Mouse (Mus musculus): ENCODE measurements around the gene Megf9. TPM values are rescaled to one million over a fixed set of nuclear protein-coding genes. Genes with fewer than 3 reads are reported as not detected.

The Megf9 gene
- polyA plus RNA-seq (2012; ENCODE audit: insufficient read depth, insufficient read length, low replicate concordance, missing spikeins), result 76.4 TPM in 1 of 2 replicates, not detected in the other

- Histone ChIP-seq H3K4me3 (ENCODE audit: insufficient read depth, low read depth, low read length) (peak within 1 kb of the TSS; percentile 90), H3K4me1 (ENCODE audit: control insufficient read depth, insufficient read depth, low read length) (peaks cover 8% of the 10 kb centered on the region), H3K27ac (ENCODE audit: insufficient read depth, low read depth, low read length) (peak within 1 kb of the TSS; percentile 95)
- TF ChIP-seq CTCF (IDR thresholded peaks at IDR 0.05; ENCODE audit: insufficient read depth, low read depth, low read length) (no peak), POLR2A (IDR thresholded peaks at IDR 0.05; ENCODE audit: insufficient read depth, low read depth, low read length) (peak; percentile 97)
- WGBS, result under 1% methylated on average over 46 of the region's 46 CpGs
Measured at GRCm38 (mm10) chr4:70534891-70535269, at the start of gene Megf9. Gene Megf9 (minus strand): TSS chr4:70534995.

GRCm38 (mm10) chr4:70579654-70580053 lies 44.9 kb upstream of the Megf9 start:
- no peak overlapping the region for H3K27ac ChIP-seq (ENCODE audit: insufficient read depth, low read depth, low read length)
- no peak for TF ChIP-seq CTCF (IDR thresholded peaks at IDR 0.05; ENCODE audit: insufficient read depth, low read depth, low read length)
- TF ChIP-seq POLR2A (IDR thresholded peaks at IDR 0.05; ENCODE audit: insufficient read depth, low read depth, low read length), result no peak
- 48% methylated on average over 3 of the region's 3 CpGs for WGBS
- no peak overlapping the region for H3K4me3 ChIP-seq (ENCODE audit: insufficient read depth, low read depth, low read length)
- no peaks in the 10 kb centered on the region for H3K4me1 ChIP-seq (ENCODE audit: control insufficient read depth, insufficient read depth, low read length)

GRCm38 (mm10) chr4:70578301-70578700 lies 43.5 kb upstream of the Megf9 start:
- H3K27ac ChIP-seq (ENCODE audit: insufficient read depth, low read depth, low read length), result no peak overlapping the region
- TF ChIP-seq CTCF (IDR thresholded peaks at IDR 0.05; ENCODE audit: insufficient read depth, low read depth, low read length) (no peak), POLR2A (IDR thresholded peaks at IDR 0.05; ENCODE audit: insufficient read depth, low read depth, low read length) (no peak)
- H3K4me3 ChIP-seq (ENCODE audit: insufficient read depth, low read depth, low read length), result no peak overlapping the region
- 79% methylated on average over 3 of the region's 3 CpGs for WGBS
- H3K4me1 ChIP-seq (ENCODE audit: control insufficient read depth, insufficient read depth, low read length), result no peaks in the 10 kb centered on the region

- no peak overlapping the region for H3K4me3 ChIP-seq (ENCODE audit: insufficient read depth, low read depth, low read length)
- no peak for TF ChIP-seq POLR2A (IDR thresholded peaks at IDR 0.05; ENCODE audit: insufficient read depth, low read depth, low read length)
- TF ChIP-seq CTCF (IDR thresholded peaks at IDR 0.05; ENCODE audit: insufficient read depth, low read depth, low read length), result no peak
- H3K4me1 ChIP-seq (ENCODE audit: control insufficient read depth, insufficient read depth, low read length), result no peaks in the 10 kb centered on the region
- H3K27ac ChIP-seq (ENCODE audit: insufficient read depth, low read depth, low read length), result no peak overlapping the region
Measured at GRCm38 (mm10) chr4:70576096-70576495, 41.3 kb upstream of the Megf9 start.

GRCm38 (mm10) chr4:70573926-70574325 lies 39.1 kb upstream of the Megf9 start:
- Histone ChIP-seq H3K27ac (ENCODE audit: insufficient read depth, low read depth, low read length) (no peak overlapping the region), H3K4me1 (ENCODE audit: control insufficient read depth, insufficient read depth, low read length) (no peaks in the 10 kb centered on the region), H3K4me3 (ENCODE audit: insufficient read depth, low read depth, low read length) (no peak overlapping the region)
- 72% methylated on average over 2 of the region's 2 CpGs for WGBS
- TF ChIP-seq CTCF (IDR thresholded peaks at IDR 0.05; ENCODE audit: insufficient read depth, low read depth, low read length) (no peak), POLR2A (IDR thresholded peaks at IDR 0.05; ENCODE audit: insufficient read depth, low read depth, low read length) (no peak)

GRCm38 (mm10) chr4:70553888-70554287 lies 19.1 kb upstream of the Megf9 start:
- no peak for TF ChIP-seq POLR2A (IDR thresholded peaks at IDR 0.05; ENCODE audit: insufficient read depth, low read depth, low read length)
- TF ChIP-seq CTCF (IDR thresholded peaks at IDR 0.05; ENCODE audit: insufficient read depth, low read depth, low read length), result no peak
- 71% methylated on average over 2 of the region's 2 CpGs for WGBS
- Histone ChIP-seq H3K27ac (ENCODE audit: insufficient read depth, low read depth, low read length) (no peak overlapping the region), H3K4me1 (ENCODE audit: control insufficient read depth, insufficient read depth, low read length) (no peaks in the 10 kb centered on the region), H3K4me3 (ENCODE audit: insufficient read depth, low read depth, low read length) (no peak overlapping the region)

- WGBS, result 89% methylated on average over 5 of the region's 5 CpGs
Measured at GRCm38 (mm10) chr4:70553230-70553797, 18.5 kb upstream of the Megf9 start.

GRCm38 (mm10) chr4:70552120-70552519 lies 17.3 kb upstream of the Megf9 start:
- 74% methylated on average over 4 of the region's 4 CpGs for WGBS
- no peak for TF ChIP-seq CTCF (IDR thresholded peaks at IDR 0.05; ENCODE audit: insufficient read depth, low read depth, low read length)
- Histone ChIP-seq H3K4me1 (ENCODE audit: control insufficient read depth, insufficient read depth, low read length) (no peaks in the 10 kb centered on the region), H3K27ac (ENCODE audit: insufficient read depth, low read depth, low read length) (no peak overlapping the region), H3K4me3 (ENCODE audit: insufficient read depth, low read depth, low read length) (no peak overlapping the region)

More at GRCm38 (mm10) chr4:70553230-70553797, 18.5 kb upstream of the Megf9 start:
- H3K27ac ChIP-seq (ENCODE audit: insufficient read depth, low read depth, low read length), result no peak overlapping the region
- no peaks in the 10 kb centered on the region for H3K4me1 ChIP-seq (ENCODE audit: control insufficient read depth, insufficient read depth, low read length)
- TF ChIP-seq POLR2A (IDR thresholded peaks at IDR 0.05; ENCODE audit: insufficient read depth, low read depth, low read length) (no peak), CTCF (IDR thresholded peaks at IDR 0.05; ENCODE audit: insufficient read depth, low read depth, low read length) (no peak)
- H3K4me3 ChIP-seq (ENCODE audit: insufficient read depth, low read depth, low read length), result no peak overlapping the region

- TF ChIP-seq CTCF (IDR thresholded peaks at IDR 0.05; ENCODE audit: insufficient read depth, low read depth, low read length) (no peak), POLR2A (IDR thresholded peaks at IDR 0.05; ENCODE audit: insufficient read depth, low read depth, low read length) (no peak)
- Histone ChIP-seq H3K27ac (ENCODE audit: insufficient read depth, low read depth, low read length) (no peak overlapping the region), H3K4me3 (ENCODE audit: insufficient read depth, low read depth, low read length) (no peak overlapping the region), H3K4me1 (ENCODE audit: control insufficient read depth, insufficient read depth, low read length) (no peaks in the 10 kb centered on the region)
- 95% methylated on average over 8 of the region's 8 CpGs for WGBS
Measured at GRCm38 (mm10) chr4:70547411-70548148, 12.8 kb upstream of the Megf9 start.

Data from olfactory bulb, adult 2 months (tissue).